Mouse (Mus musculus): ENCODE results near the gene Gm11938.
"Not testable (repeated sequence)": the region's sequence is repeated elsewhere in the genome, so short reads cannot be mapped to it uniquely, and the experiment has no call there.

The Gm11938 gene

DNA sequence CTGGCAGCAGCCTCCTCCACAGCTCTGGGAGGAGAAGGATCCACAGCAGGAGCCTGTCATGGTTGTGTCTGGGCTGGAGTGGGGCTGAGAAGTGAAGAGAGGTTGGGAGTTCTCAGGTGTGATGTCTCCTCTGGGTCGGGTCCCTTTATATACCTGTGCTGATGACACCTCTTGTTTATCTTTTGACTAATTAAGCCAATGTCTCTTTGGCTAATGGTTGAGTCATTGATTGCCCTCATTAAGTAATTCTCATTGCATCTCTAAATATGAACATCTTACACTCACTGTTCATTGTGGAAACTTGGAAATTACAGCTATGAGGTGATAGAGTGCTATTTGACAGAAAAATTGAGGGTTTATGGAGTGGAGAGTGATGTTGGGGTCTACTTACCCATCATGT is at the start of gene Gm11938:
Gene Gm11938 (minus strand): TSS at position 101 of the 400 bp plus-strand sequence.
- not testable (repeated sequence) for DNase-seq (ENCODE audit: low spot score)

DNA sequence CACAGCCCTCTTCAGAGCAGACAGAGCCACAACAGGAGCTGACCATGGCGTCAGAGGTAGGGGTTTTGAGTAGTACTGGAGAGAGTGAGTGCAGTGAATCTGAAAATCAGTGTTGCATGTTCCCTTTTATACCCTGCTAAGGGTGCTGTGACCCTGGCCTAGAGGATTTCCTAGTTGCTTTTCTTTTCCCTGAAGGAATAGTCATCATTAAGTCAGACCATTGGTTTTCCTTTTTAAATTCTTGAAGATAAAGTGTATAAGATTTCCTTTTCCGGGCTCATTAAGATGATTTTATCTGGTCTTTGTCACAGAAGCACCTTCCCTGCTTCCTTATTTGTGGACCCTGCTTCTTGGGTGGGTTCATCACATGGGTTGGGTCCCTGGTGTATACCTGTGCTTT is 47.0 kb upstream of the Gm11938 start, which contains the start of gene Gm11555:
Gene Gm11555 (minus strand): TSS at position 101 of the 400 bp plus-strand sequence.
- no peak for DNase-seq (ENCODE audit: low spot score)

DNA sequence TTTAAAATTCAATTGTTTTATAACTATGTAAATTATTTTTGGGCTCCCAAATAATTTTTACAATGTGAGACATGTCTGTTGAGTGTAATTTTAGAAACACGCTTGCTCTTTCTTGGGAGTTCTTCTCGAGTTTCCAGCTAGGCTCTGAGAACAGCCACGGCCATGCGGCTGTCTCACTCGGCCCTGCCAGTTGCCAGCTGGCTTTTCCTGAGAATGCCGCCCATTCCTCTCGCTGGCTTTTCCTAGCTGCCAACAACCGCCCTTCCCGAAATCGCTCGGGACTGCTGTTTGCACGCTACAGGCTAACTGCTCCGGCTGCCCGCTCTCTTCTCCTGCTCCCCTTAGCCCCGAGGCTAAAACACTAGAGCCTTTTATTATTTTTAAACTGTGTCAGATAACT is 43.3 kb upstream of the Gm11938 start:
- DNase-seq (ENCODE audit: low spot score), result no peak

DNA sequence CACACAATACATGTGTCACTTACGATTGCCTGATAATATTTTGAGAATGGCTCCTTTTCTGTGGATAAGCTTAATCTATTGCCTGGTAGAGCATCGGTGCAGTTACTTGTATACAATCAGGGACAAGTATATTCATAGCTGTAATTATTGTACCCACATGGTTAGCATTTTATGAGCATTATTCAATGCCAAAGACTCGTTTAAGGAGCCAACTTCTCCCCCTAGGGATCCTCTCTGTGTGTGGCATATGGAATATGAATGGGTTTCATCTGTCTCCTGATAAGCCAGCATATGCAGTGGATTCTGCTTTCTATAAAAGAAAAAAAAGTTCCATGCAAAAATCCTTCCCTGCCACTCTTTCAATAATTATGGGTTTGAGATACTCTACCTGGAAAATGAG is 41.2 kb upstream of the Gm11938 start:
- DNase-seq (ENCODE audit: low spot score), result no peak

DNA sequence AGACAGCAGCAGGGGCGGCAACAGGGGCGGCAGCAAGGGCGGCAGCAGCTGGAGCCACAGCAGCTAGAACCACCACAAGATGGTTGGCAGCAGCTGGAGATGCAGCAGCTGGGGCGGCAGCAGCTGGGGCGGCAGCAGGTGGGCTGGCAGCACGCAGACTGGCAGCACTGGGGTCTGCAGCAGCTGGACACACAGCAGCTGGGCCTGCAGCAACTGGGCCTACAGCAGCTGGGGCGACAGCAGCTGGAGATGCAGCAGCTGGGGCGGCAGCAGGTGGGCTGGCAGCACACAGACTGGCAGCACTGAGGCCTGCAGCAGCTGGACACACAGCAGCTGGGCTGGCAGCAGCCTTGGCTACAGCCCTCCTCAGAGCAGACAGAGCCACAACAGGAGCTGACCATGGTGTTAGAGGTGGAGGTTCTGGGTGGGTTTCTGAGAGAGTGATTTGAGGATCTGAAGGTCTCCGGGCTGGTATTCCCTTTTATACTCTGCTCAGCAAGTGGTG is 40.6 kb upstream of the Gm11938 start, which contains the start of gene Krtap4-7:
Gene Krtap4-7 (minus strand): TSS at position 455 of the 505 bp plus-strand sequence.
- DNase-seq (ENCODE audit: low spot score), result not testable (repeated sequence)

DNA sequence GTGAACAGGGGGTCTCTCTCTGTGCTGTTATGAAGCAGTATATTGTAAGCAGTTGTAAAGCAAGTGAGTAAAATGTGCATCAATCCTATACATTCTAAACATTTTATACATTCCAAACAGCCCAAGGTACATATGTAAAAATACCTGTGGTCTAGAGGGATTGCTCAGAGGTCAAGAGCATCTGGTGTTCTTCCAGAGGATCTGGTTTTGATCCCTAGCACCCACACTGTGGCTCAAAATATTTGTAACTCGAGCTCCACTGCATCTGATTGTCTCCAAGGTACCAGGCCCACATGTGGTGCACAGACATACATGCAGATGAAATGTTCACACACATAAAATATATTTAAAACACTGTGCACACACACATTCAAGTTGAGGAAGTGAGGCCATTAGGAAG is 37.8 kb upstream of the Gm11938 start:
- DNase-seq (ENCODE audit: low spot score), result no peak

DNA sequence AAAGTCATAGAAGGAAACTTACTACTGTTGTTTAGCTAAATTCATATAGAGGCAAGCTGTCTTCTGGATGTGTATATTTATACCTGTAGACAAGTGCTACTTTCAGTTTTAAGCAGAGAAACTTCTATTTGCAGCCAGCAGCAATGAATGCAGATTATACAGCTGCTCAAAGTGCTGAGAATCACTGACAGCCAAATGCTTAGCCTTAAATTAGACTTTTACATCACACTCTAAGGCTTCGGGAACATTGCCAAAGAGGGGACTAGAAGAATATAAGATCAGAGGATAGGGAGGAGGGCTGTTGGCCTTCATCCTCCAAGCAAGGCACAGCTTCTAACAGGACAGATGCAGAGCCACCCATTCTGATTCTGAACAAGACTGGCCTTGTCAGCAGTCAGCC is 34.0 kb upstream of the Gm11938 start:
- no peak for DNase-seq (ENCODE audit: low spot score)

DNA sequence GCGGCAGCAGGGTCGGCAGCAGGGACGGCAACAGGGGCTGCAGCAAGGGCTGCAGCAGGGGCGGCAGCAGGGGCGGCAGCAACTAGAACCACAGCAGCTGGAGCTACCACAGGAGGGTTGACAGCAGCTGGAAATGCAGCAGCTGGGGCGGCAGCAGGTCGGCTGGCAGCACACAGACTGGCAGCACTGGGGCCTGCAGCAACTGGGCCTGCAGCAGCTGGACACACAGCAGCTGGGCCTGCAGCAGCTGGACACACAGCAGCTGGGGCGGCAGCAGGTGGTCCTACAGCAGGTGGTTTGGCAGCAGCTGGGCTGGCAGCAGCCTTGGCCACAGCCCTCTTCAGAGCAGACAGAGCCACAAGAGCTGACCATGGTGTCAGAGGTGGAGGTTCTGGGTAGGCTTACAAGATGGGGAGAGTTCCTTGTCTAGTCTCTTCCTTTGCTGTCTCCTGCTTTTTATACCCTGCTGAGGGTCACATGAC is 31.6 kb upstream of the Gm11938 start, which contains the start of gene Krtap4-2:
Gene Krtap4-2 (minus strand): TSS at position 432 of the 482 bp plus-strand sequence.
- DNase-seq (ENCODE audit: low spot score), result no peak

DNA sequence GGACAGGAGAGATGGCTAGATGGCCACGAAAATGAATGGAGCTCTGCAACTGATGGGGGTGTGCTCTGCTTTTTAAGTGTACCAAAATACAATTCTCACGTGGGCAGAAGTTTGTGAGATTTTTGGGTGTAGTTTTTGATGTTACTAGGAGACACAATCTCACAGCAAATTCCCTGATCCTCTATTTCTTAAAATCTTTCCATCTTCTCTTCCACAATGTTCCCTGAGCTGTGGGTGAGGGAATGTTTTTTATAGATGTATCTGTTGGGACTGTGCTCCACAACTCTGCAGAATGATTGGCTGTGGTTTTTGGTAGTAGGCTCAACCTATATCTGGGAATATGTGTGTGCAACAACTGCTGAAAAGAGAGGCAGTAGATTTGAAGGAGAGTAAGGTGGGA is 30.2 kb upstream of the Gm11938 start:
- no peak for DNase-seq (ENCODE audit: low spot score)

DNA sequence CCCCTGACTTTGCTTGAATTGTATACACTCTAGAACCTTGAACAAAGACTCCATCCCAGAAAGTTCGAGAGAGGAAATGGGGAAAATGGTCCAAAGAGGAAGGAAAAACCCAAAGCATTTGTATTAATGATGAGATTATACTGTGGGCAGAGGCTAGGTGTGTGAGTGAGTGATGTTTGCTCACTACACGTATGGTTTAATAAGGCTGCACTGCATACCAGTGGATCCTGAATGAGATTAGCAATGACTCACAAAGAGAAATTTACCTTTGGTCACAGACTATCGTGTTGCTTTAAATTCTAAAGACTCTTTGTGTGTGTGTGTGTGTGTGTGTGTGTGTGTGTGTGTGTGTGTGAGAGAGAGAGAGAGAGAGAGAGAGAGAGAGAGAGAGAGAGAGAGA is 27.8 kb upstream of the Gm11938 start:
- no peak for DNase-seq (ENCODE audit: low spot score)

DNA sequence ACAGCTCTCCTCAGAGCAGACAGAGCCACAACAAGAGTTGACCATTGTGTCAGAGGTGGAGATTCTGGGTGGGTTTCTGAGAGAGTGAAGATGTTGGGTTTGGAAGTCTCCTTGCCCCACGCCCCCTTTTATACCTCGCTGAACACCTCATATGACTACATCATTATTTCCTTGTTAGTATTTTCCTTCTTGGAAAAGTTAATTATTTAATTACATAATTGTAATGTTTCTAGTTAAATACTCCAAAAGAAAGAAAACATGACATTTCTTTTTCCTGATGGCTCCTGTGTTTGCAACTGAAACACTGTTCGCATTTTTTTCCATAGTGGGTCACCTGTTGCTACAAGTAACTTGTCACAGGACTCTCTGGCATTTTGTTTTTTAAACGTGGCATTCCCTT is 25.0 kb upstream of the Gm11938 start, which contains the start of gene Krtap4-1:
Gene Krtap4-1 (minus strand): TSS at position 101 of the 400 bp plus-strand sequence.
- no peak for DNase-seq (ENCODE audit: low spot score)

DNA sequence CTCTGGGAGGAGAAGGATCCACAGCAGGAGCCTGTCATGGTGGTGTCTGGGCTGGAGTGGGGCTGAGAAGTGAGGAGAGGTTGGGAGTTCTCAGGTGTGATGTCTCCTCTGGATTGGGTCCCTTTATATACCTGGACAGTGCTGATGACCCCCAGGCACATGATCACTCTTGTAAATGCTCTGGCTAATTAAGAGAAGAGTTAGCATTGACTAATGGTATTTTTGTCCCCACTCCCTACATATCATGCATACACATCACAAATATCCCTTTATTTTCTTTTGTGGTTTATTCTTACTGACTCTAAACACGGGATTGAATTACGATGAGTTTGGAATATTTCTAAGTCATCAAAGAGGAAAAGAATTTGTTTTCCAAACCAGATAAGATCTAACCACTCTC is 17.2 kb upstream of the Gm11938 start, which contains the start of gene Gm11562:
Gene Gm11562 (minus strand): TSS at position 101 of the 400 bp plus-strand sequence.
- DNase-seq (ENCODE audit: low spot score), result no peak

DNA sequence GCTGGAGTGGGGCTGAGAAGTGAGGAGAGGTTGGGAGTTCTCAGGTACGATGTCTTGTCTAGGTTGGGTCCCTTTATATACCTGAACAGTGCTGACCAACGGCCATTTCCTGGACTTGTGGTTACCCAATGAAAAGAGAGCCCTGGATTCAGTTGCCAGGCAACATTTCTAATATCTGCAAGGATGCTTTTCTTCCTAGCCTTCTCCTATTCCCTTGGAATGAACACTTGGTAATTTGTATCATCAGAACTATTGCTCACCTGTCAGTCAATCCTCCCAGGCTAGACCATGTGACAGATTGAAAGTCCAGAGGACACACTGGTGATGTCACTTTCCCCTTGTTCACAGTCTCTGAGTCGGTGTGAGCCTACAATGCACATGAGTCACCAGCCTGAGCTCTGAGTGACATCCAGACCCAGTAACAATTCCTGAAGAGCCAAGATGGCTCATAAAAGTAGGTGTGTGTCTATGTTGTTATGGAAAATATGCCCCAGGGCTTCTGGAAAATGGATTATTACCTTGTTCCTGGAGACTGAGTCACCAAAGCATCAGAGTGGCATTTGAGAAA is 11.8 kb upstream of the Gm11938 start, which contains the start of gene Krtap2-4:
Gene Krtap2-4 (minus strand): TSS at position 51 of the 568 bp plus-strand sequence.
- DNase-seq (ENCODE audit: low spot score), result no peak

DNA sequence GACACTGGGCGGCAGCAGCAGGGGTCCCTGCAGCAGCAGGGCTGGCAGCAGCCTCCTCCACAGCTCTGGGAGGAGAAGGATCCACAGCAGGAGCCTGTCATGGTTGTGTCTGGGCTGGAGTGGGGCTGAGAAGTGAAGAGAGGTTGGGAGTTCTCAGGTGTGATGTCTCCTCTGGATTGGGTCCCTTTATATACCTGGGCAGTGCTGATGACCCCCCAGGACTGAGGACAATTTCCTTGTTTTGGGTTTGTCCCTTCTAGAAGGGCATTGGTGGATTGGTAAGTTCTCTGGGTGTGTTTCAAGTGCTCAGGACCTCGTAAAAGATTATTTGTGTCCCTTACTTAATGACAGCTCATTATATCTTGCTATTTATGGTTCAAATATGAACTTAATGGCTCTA is 7.0 kb upstream of the Gm11938 start, which contains the start of gene Gm11937:
Gene Gm11937 (minus strand): TSS at position 101 of the 400 bp plus-strand sequence.
- DNase-seq (ENCODE audit: low spot score), result not testable (repeated sequence)

DNA sequence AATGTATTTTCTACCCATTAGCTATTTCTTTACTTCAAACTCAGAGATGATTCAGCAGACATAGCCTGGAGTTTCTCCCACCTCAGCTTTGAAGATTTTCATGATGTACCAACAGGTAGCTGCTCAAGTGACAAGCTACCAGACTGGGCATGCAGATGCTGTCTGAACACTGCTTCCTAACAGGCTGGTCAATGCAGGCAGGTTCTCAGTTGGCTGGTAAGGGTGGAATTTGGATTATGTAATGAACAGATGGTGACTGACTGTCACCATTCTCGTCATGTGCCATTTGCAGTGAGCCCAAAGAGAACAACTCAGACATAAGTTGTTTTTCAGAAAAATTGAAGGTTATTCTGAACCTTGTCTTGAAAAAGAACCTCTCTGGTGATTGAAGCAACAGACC is 6.0 kb upstream of the Gm11938 start:
- no peak for DNase-seq (ENCODE audit: low spot score)

DNA sequence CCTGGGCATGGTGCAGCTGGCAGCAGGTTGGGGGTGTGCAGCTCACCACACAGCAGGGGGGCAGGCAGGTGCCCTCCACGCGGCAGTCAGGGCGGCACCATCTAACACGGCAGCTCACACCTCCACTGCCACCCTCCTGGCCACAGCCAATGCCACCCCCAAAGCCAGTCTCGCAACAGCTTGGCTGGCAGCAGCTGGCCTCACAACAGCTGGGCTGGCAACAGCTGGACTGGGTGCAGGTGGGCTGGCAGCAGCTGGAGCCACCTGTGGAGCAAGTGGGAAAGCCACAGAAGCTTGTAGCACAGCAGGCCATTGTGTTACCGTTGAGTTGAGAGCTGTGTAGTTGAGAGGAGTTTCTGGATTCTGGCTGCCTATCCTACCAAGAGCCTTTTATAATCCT is 5.4 kb downstream of the Gm11938 start, which contains the start of gene Krtap9-3:
Gene Krtap9-3 (minus strand): TSS at position 364 of the 400 bp plus-strand sequence.
- DNase-seq (ENCODE audit: low spot score), result not testable (repeated sequence)

DNA sequence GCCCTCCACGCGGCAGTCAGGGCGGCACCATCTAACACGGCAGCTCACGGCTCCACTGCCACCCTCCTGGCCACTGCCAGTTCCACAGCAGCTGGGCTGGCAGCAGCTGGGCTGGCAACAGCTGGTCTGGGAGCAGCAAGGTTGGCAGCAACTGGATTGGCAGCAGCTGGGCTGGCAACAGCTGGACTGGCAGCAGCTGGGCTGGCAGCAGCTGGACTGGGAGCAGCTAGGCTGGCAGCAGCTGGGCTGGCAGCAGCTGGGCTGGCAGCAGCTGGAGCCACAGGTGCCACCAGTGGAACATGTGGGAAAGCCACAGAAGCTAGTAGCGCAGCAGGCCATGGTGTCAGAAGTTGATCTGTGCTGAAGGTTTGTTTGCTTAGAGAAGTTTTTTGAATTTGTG is 12.1 kb downstream of the Gm11938 start, which contains the start of gene Krtap1-3:
Gene Krtap1-3 (minus strand): TSS at position 359 of the 400 bp plus-strand sequence.
- no peak for DNase-seq (ENCODE audit: low spot score)

DNA sequence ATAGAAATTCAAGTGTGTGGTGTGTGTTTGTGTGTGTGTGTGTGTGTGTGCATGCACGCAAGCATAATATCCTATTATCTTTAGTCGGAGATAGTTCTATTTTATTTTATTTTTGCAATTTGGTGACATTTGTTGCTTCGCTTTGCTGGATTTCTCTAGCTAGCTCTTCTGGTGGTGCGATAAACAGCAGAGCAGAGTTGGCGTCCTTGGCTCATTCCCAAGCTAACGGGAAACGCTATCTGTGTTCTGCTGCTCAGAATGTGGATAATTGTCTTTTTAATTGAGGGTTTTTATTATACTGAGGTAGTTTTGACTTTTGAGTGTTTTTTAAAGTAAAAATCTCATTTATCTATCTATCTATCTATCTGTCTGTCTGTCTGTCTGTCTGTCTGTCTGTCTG is 18.0 kb downstream of the Gm11938 start:
- DNase-seq (ENCODE audit: low spot score), result no peak

DNA sequence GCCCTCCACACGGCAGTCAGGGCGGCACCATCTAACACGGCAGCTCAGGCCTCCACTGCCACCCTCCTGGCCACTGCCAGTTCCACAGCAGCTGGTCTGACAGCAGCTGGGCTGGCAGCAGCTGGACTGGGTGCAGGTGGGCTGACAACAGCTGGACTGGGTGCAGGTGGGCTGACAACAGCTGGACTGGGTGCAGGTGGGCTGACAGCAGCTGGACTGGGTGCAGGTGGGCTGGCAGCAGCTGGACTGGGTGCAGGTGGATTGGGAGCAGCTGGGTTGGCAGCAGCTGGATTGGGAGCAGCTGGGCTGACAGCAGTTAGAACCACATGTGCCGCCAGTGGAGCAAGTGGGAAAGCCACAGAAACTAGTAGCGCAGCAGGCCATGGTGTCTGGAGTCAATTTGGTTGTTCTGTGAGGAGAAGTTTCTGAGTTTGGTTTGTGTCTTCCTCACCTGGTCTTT is 19.8 kb downstream of the Gm11938 start, which contains the start of gene Krtap1-4:
Gene Krtap1-4 (minus strand): TSS at position 410 of the 460 bp plus-strand sequence.
- no peak for DNase-seq (ENCODE audit: low spot score)

DNA sequence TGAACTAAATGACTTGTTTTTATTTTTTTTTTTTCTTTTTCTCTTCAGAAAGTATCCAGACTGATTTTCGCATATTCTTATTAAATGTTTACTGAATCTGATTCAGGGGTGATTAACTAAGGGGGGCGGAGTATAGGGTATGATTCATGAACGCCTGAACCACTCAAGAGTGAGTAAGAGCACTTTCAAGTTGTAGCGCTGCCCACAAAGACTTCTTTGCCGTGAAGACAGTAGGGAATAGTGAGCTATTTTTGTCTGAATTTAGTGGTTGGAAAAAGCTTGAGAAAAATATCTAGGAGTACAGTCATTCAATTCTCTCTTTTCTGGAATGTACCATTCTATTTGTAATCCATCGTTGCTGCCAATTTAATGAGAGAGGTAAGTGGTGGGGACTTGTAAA is 21.5 kb downstream of the Gm11938 start:
- DNase-seq (ENCODE audit: low spot score), result no peak

DNA sequence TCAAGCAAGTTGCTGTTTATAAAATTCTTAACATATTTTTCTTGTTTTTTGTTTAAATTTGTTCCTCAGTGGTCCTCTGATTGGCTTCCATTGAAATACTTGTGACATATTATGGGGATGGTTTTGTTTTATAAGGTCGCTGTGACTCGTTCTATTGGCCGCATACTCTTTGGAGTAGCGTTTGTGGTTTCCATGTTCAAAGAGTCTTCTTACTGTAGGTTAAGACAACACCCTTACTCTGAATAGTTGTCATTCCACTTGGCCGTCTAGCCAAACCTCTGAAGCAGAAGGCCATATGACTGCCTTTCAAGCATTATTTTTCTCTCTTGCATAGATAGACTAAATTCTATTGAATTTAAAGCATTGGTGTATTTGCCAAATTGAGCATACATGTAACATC is 22.1 kb downstream of the Gm11938 start:
- no peak for DNase-seq (ENCODE audit: low spot score)

DNA sequence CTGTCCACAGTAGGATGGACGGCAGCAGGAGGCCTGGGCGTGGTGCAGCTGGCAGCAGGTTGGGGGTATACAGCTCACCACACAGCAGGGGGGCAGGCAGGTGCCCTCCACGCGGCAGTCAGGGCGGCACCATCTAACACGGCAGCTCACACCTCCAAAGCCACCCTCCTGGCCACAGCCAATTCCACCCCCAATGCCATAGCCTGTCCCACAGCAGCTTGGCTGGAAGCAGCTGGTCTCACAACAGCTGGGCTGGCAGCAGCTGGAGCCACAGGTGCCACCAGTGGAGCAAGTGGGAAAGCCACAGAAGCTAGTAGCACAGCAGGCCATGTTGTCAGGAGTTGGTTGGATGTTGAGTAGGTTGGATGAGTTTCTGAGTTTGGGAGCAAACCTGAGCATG is 22.5 kb downstream of the Gm11938 start, which contains the start of gene Krtap1-5:
Gene Krtap1-5 (minus strand): TSS at position 381 of the 400 bp plus-strand sequence.
- no peak for DNase-seq (ENCODE audit: low spot score)

DNA sequence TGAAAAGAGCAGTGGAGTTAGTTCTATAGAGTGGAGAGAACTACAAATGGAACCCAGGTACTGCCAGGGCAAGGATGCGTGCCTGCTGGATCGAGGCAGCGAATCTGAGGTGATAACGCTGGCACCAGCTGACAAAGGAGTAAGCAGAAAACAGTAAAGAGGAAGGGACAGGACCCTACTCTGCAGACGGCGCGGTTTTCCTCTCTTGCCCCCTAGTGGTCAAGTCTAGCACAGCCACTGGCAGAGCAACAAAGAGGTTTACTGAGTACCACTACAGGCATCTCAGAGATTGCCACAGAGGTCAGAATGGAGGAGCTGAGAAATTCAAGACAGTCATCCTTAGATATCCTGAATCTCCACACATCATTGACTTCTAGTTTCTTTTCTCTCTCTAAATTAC is 29.0 kb downstream of the Gm11938 start:
- DNase-seq (ENCODE audit: low spot score), result peak; percentile 89

Measured in retina, embryonic 14.5 days (tissue).